Mouse (Mus musculus): ENCODE data around the gene Cacnb4.

DNA sequence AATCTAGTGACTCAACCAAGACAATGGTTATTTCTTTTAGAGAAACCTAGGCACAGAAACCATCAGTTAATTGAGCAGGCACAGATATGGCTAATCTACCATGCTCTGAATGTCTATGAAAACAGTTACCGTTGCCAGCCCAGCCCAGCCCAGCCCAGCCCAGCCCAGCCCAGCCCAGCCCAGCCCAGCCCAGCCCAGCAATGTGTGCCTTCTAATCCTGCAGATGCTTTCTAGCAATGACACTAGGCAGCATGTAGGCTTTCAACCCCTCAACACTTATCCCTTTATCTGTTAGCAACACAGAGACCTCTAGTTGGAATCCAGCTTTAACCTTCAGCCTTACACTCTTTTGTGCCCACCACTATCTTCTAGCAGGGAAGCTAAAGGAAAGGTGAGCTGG lies 227.7 kb downstream of the Cacnb4 start:
- TF ChIP-seq CTCF (IDR thresholded peaks at IDR 0.05; ENCODE audit: low read depth, low read length) (no peak), EP300 (IDR thresholded peaks at IDR 0.05; ENCODE audit: insufficient read depth, low read depth, low read length) (no peak), POLR2A (IDR thresholded peaks at IDR 0.05; ENCODE audit: insufficient read depth, low read length) (no peak)

All from ES-Bruce4 (cell line).